Mouse (Mus musculus): ENCODE results near the gene Mgat5b.

- TF ChIP-seq CTCF (IDR thresholded peaks at IDR 0.05; ENCODE audit: low read depth) (no peak), EP300 (IDR thresholded peaks at IDR 0.05; ENCODE audit: low read depth) (no peak)
These were observed 47.3 kb downstream of the Mgat5b start for GRCm38 (mm10) chr11:116965961-116966360.
